Mouse (Mus musculus): ENCODE measurements around the gene Cryba2. TPM values are rescaled to one million over a fixed set of nuclear protein-coding genes. Genes with fewer than 3 reads are reported as not detected.

Gene Cryba2
- polyA plus RNA-seq, 1 experiment from 2014 or later = 0.62 TPM

GRCm38 (mm10) chr1:74858171-74858719 lies 34.7 kb downstream of the Cryba2 start:
- no peak overlapping the region for H3K27ac ChIP-seq (replicated peaks; ENCODE audit: low read depth, low read length)
- DNase-seq (ENCODE audit: low spot score) (peak; percentile 79), ATAC-seq (replicated peaks; ENCODE audit: insufficient number of reproducible peaks, low FRiP score, low TSS enrichment, low read depth) (peak; percentile 8; the same call in 1 of the 2 replicates)
- H3K9me3 ChIP-seq (replicated peaks; ENCODE audit: control insufficient read depth, low read length) = no peaks in the 10 kb centered on the region
- peak overlapping the region; percentile 26 for H3K4me3 ChIP-seq (ENCODE audit: low read depth, low read length)
- H3K4me2 ChIP-seq (ENCODE audit: low read depth, low read length) = peak overlapping the region; percentile 56
- peaks cover 2% of the 10 kb centered on the region; the same call in 1 of the 2 replicates for H3K4me1 ChIP-seq (ENCODE audit: control insufficient read depth, insufficient read depth, low read length)
- no peaks in the 10 kb centered on the region for H3K36me3 ChIP-seq (replicated peaks; ENCODE audit: control insufficient read depth, insufficient read depth, low read depth, low read length)
- peaks cover 45% of the 10 kb centered on the region for H3K27me3 ChIP-seq (ENCODE audit: control insufficient read depth, insufficient read depth, low read length)
- peak overlapping the region; percentile 22; the same call in 1 of the 2 replicates for H3K9ac ChIP-seq (replicated peaks; ENCODE audit: low read length)
- under 1% methylated on average over 29 of the region's 29 CpGs for WGBS

DNA sequence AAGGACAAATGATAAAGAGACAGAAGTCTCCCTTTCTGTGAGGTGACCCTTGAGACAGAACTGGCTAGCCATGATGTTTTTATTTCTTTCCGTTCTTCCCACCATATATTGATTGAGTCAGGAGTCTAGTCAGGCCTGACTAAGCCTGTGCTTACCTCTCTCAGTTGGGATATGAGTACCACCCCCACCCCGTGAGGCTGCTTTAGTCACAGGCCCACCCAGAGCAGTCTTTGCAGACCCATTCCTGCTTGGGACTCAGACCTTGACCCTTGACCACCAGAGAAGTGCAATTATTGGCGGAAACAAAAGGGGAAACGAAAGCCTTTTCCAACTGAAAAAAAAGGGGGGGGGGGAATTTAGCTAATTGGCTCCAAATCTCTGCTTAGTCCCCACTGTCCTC lies 35.3 kb downstream of the Cryba2 start:
- Histone ChIP-seq H3K4me3 (ENCODE audit: low read depth, low read length) (peak overlapping the region; percentile 26; the same call in 1 of the 2 replicates), H3K9me3 (replicated peaks; ENCODE audit: control insufficient read depth, low read length) (no peaks in the 10 kb centered on the region), H3K4me1 (ENCODE audit: control insufficient read depth, insufficient read depth, low read length) (peaks cover 2% of the 10 kb centered on the region; the same call in 1 of the 2 replicates), H3K36me3 (replicated peaks; ENCODE audit: control insufficient read depth, insufficient read depth, low read depth, low read length) (no peaks in the 10 kb centered on the region), H3K27me3 (ENCODE audit: control insufficient read depth, insufficient read depth, low read length) (peaks cover 48% of the 10 kb centered on the region), H3K9ac (replicated peaks; ENCODE audit: low read length) (no peak overlapping the region), H3K4me2 (ENCODE audit: low read depth, low read length) (peak overlapping the region; percentile 56), H3K27ac (replicated peaks; ENCODE audit: low read depth, low read length) (no peak overlapping the region)
- 8% methylated on average over 4 of the region's 4 CpGs for WGBS
- no peak for ATAC-seq (replicated peaks; ENCODE audit: insufficient number of reproducible peaks, low FRiP score, low TSS enrichment, low read depth)
- no peak for DNase-seq (ENCODE audit: low spot score)

DNA sequence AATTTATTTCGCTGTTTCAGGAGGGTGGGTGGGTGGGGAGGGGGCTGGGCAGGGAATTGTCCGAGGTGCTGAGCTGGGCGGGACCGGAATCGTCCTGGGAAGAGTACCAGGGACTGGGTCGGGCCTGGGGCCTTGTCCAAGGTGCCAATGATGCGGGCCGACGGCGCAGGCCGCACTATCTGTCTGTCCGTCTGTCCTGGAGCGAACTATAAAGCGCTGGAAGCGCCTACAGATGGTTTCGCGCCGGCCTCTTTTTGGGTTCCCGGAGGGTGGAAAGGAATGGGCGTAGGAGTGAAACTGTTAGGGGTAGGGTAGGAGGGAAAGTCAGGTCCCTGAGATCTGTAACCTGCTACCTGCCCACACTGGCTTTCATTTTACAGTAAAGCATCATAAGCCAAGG lies 35.7 kb downstream of the Cryba2 start:
- H3K27me3 ChIP-seq (ENCODE audit: control insufficient read depth, insufficient read depth, low read length) = peaks cover 50% of the 10 kb centered on the region
- H3K4me3 ChIP-seq (ENCODE audit: low read depth, low read length) = no peak overlapping the region
- peaks cover 2% of the 10 kb centered on the region; the same call in 1 of the 2 replicates for H3K4me1 ChIP-seq (ENCODE audit: control insufficient read depth, insufficient read depth, low read length)
- ATAC-seq (replicated peaks; ENCODE audit: insufficient number of reproducible peaks, low FRiP score, low TSS enrichment, low read depth) (no peak), DNase-seq (ENCODE audit: low spot score) (no peak)
- H3K9ac ChIP-seq (replicated peaks; ENCODE audit: low read length) = no peak overlapping the region
- no peak overlapping the region for H3K4me2 ChIP-seq (ENCODE audit: low read depth, low read length)
- H3K36me3 ChIP-seq (replicated peaks; ENCODE audit: control insufficient read depth, insufficient read depth, low read depth, low read length) = no peaks in the 10 kb centered on the region
- H3K27ac ChIP-seq (replicated peaks; ENCODE audit: low read depth, low read length) = no peak overlapping the region
- no peaks in the 10 kb centered on the region for H3K9me3 ChIP-seq (replicated peaks; ENCODE audit: control insufficient read depth, low read length)
- WGBS = 2% methylated on average over 20 of the region's 20 CpGs

DNA sequence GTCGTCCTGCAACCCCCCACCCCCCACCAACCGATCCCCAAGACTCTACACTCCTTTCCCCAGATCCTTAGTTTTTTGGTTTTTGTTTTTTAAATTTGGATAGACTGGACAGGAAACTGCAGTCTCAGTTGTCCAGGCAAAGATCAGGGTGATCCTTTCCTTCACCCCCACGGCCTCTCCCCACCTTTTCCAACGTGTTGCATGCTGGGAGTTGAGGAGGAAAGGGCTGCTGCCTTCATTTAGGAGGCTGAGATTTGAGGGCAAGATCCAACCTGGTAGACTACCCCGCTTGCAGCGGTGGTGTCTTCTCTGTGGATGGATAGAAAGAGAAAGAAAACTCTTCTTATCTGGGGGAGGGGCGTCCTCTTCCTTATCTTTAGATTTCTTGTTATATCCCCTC lies 36.2 kb downstream of the Cryba2 start:
- H3K27me3 ChIP-seq (ENCODE audit: control insufficient read depth, insufficient read depth, low read length) = peaks cover 50% of the 10 kb centered on the region
- H3K27ac ChIP-seq (replicated peaks; ENCODE audit: low read depth, low read length) = no peak overlapping the region

GRCm38 (mm10) chr1:74856439-74856720 lies 36.6 kb downstream of the Cryba2 start:
- ATAC-seq (replicated peaks; ENCODE audit: insufficient number of reproducible peaks, low FRiP score, low TSS enrichment, low read depth) = no peak
- H3K27ac ChIP-seq (replicated peaks; ENCODE audit: low read depth, low read length) = no peak overlapping the region
- H3K4me2 ChIP-seq (ENCODE audit: low read depth, low read length) = peak overlapping the region; percentile 99
- H3K4me3 ChIP-seq (ENCODE audit: low read depth, low read length) = peak overlapping the region; percentile 65
- 2% methylated on average over 9 of the region's 11 CpGs for WGBS
- H3K27me3 ChIP-seq (ENCODE audit: control insufficient read depth, insufficient read depth, low read length) = peaks cover 50% of the 10 kb centered on the region
- no peak overlapping the region for H3K9ac ChIP-seq (replicated peaks; ENCODE audit: low read length)
- no peaks in the 10 kb centered on the region for H3K9me3 ChIP-seq (replicated peaks; ENCODE audit: control insufficient read depth, low read length)
- peaks cover 2% of the 10 kb centered on the region; the same call in 1 of the 2 replicates for H3K4me1 ChIP-seq (ENCODE audit: control insufficient read depth, insufficient read depth, low read length)
- H3K36me3 ChIP-seq (replicated peaks; ENCODE audit: control insufficient read depth, insufficient read depth, low read depth, low read length) = no peaks in the 10 kb centered on the region
- DNase-seq (ENCODE audit: low spot score) = no peak

More for the DNA sequence above, 36.2 kb downstream of the Cryba2 start:
- DNase-seq (ENCODE audit: low spot score) (no peak), ATAC-seq (replicated peaks; ENCODE audit: insufficient number of reproducible peaks, low FRiP score, low TSS enrichment, low read depth) (no peak)
- H3K4me2 ChIP-seq (ENCODE audit: low read depth, low read length) = no peak overlapping the region
- H3K9me3 ChIP-seq (replicated peaks; ENCODE audit: control insufficient read depth, low read length) = no peaks in the 10 kb centered on the region
- peaks cover 2% of the 10 kb centered on the region; the same call in 1 of the 2 replicates for H3K4me1 ChIP-seq (ENCODE audit: control insufficient read depth, insufficient read depth, low read length)
- H3K4me3 ChIP-seq (ENCODE audit: low read depth, low read length) = peak overlapping the region; percentile 65; the same call in 1 of the 2 replicates
- H3K36me3 ChIP-seq (replicated peaks; ENCODE audit: control insufficient read depth, insufficient read depth, low read depth, low read length) = no peaks in the 10 kb centered on the region
- H3K9ac ChIP-seq (replicated peaks; ENCODE audit: low read length) = no peak overlapping the region
- WGBS = 0% methylated on average over 7 of the region's 7 CpGs

- WGBS = under 1% methylated on average over 73 of the region's 74 CpGs
- Histone ChIP-seq H3K36me3 (replicated peaks; ENCODE audit: control insufficient read depth, insufficient read depth, low read depth, low read length) (no peaks in the 10 kb centered on the region), H3K27ac (replicated peaks; ENCODE audit: low read depth, low read length) (no peak overlapping the region), H3K9ac (replicated peaks; ENCODE audit: low read length) (peak overlapping the region; percentile 62), H3K4me3 (ENCODE audit: low read depth, low read length) (peak overlapping the region; percentile 65), H3K27me3 (ENCODE audit: control insufficient read depth, insufficient read depth, low read length) (peaks cover 54% of the 10 kb centered on the region), H3K9me3 (replicated peaks; ENCODE audit: control insufficient read depth, low read length) (no peaks in the 10 kb centered on the region), H3K4me1 (ENCODE audit: control insufficient read depth, insufficient read depth, low read length) (peaks cover 2% of the 10 kb centered on the region; the same call in 1 of the 2 replicates), H3K4me2 (ENCODE audit: low read depth, low read length) (peak overlapping the region; percentile 99)
- DNase-seq (ENCODE audit: low spot score) (peak; percentile 32), ATAC-seq (replicated peaks; ENCODE audit: insufficient number of reproducible peaks, low FRiP score, low TSS enrichment, low read depth) (no peak)
These were observed 37.1 kb downstream of the Cryba2 start for GRCm38 (mm10) chr1:74855651-74856438.

- H3K4me1 ChIP-seq (ENCODE audit: control insufficient read depth, insufficient read depth, low read length) = peaks cover 2% of the 10 kb centered on the region; the same call in 1 of the 2 replicates
- H3K27ac ChIP-seq (replicated peaks; ENCODE audit: low read depth, low read length) = no peak overlapping the region
- ATAC-seq (replicated peaks; ENCODE audit: insufficient number of reproducible peaks, low FRiP score, low TSS enrichment, low read depth) (0 out of 2 replicates have a peak, but pooled peaks have one; percentile 1), DNase-seq (ENCODE audit: low spot score) (peak; percentile 30)
- H3K4me3 ChIP-seq (ENCODE audit: low read depth, low read length) = peak overlapping the region; percentile 65
- under 1% methylated on average over 47 of the region's 48 CpGs for WGBS
- H3K36me3 ChIP-seq (replicated peaks; ENCODE audit: control insufficient read depth, insufficient read depth, low read depth, low read length) = no peaks in the 10 kb centered on the region
- no peaks in the 10 kb centered on the region for H3K9me3 ChIP-seq (replicated peaks; ENCODE audit: control insufficient read depth, low read length)
- H3K4me2 ChIP-seq (ENCODE audit: low read depth, low read length) = peak overlapping the region; percentile 99
- peaks cover 60% of the 10 kb centered on the region for H3K27me3 ChIP-seq (ENCODE audit: control insufficient read depth, insufficient read depth, low read length)
- H3K9ac ChIP-seq (replicated peaks; ENCODE audit: low read length) = peak overlapping the region; percentile 62
These were observed 37.8 kb downstream of the Cryba2 start for GRCm38 (mm10) chr1:74855156-74855555.

Data from embryonic facial prominence, embryonic 11.5 days (tissue).